Mouse (Mus musculus): ENCODE data around the gene Atpaf2. TPM values are rescaled to one million over a fixed set of nuclear protein-coding genes. Genes with fewer than 3 reads are reported as not detected.

Gene Atpaf2
- polyA plus RNA-seq, 1 experiment: 20.3 TPM

DNA sequence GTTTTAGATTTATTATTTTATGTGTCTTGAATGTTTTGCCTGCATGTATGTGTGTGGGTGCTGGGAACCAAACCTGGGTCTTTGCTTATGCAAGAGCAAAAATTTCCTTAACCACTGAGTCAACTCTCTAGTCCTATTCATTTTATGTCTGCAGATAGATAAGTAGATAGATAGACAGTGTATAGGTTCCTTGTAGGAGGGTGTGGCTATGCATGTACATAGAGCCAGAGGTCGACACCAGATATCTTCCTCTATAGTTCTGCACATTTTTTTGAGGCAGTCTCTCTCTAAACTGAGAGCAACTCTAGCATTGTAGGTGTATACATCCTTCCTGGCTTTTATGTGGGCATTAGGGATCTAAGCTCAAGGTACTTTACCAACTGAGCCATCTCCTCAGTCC, 16.9 kb upstream of the Atpaf2 start:
- TF ChIP-seq POLR2A (IDR thresholded peaks at IDR 0.05; ENCODE audit: borderline replicate concordance, low read depth, low read length) (no peak), CTCF (IDR thresholded peaks at IDR 0.05; ENCODE audit: low read depth, low read length) (no peak)
- no peak overlapping the region for H3K27ac ChIP-seq (ENCODE audit: insufficient read depth, low read depth, low read length)
- H3K4me3 ChIP-seq (ENCODE audit: insufficient read depth, low read length): no peak overlapping the region
- peaks cover 16% of the 10 kb centered on the region for H3K4me1 ChIP-seq (ENCODE audit: control insufficient read depth, insufficient read depth, low read length)

DNA sequence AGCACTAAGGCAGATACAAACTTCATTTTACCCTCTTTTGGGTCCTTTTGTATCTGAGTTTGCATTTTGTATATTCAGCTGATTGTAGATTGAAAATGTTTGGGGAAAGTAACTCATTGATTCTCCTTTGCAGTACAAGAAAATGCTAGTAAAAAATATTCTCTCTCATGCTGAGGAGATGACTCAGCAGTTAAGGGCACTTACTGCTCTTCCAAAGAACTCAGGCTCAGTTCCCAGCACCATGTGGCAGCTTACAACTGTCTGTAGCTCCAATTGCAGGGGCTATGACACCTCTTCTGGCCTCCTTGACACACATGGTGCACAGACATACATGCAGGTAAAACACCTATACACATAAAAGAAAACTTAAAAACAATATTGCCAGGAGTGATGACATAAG, 15.2 kb upstream of the Atpaf2 start:
- H3K27ac ChIP-seq (ENCODE audit: insufficient read depth, low read depth, low read length): no peak overlapping the region
- H3K4me3 ChIP-seq (ENCODE audit: insufficient read depth, low read length): no peak overlapping the region
- no peak for TF ChIP-seq CTCF (IDR thresholded peaks at IDR 0.05; ENCODE audit: low read depth, low read length)
- TF ChIP-seq POLR2A (IDR thresholded peaks at IDR 0.05; ENCODE audit: borderline replicate concordance, low read depth, low read length): no peak
- peaks cover 16% of the 10 kb centered on the region for H3K4me1 ChIP-seq (ENCODE audit: control insufficient read depth, insufficient read depth, low read length)

DNA sequence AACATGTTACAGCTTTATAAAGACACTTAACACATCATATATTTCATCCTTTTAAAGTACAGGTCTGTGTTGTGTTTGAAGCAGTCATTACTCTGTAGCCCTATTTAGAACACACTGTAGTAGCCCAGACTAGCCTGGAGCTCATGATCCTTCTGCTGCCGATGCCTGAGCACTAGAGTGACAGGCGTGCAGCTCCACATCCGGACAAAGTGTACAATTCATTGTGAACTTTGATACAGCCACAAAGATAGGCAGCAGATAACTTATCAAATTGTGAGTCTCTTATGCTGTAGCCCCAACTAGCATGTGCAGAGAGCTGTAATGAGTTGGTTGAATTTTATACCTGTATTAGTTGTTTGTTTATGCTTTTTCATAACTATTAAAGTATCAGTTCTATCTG, 9.4 kb upstream of the Atpaf2 start:
- Histone ChIP-seq H3K4me1 (ENCODE audit: control insufficient read depth, insufficient read depth, low read length) (no peaks in the 10 kb centered on the region), H3K27ac (ENCODE audit: insufficient read depth, low read depth, low read length) (no peak overlapping the region), H3K4me3 (ENCODE audit: insufficient read depth, low read length) (no peak overlapping the region)
- TF ChIP-seq CTCF (IDR thresholded peaks at IDR 0.05; ENCODE audit: low read depth, low read length) (no peak), POLR2A (IDR thresholded peaks at IDR 0.05; ENCODE audit: borderline replicate concordance, low read depth, low read length) (no peak)

DNA sequence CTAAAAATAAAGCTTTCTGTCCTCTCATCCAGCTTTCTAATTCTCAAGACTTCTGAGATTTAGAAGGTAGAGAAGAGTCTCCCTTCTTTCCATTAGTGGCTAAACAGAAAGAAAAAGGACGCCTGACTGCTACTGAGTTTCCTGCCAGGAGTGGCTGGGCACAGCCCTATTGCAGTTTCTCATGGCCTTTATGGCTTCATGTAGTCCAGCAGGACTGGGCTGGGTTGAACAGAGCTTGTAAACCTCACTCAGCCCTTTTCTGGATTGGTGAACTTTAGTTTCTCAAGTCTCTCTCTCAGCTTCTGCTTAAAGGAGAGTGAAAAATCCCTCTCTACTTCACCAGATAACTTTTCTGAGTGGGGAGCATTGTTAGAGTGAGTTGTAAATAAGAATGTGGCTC, 8.2 kb upstream of the Atpaf2 start:
- Histone ChIP-seq H3K27ac (ENCODE audit: insufficient read depth, low read depth, low read length) (no peak overlapping the region), H3K4me1 (ENCODE audit: control insufficient read depth, insufficient read depth, low read length) (no peaks in the 10 kb centered on the region), H3K4me3 (ENCODE audit: insufficient read depth, low read length) (no peak overlapping the region)
- TF ChIP-seq POLR2A (IDR thresholded peaks at IDR 0.05; ENCODE audit: borderline replicate concordance, low read depth, low read length) (no peak), CTCF (IDR thresholded peaks at IDR 0.05; ENCODE audit: low read depth, low read length) (no peak)

DNA sequence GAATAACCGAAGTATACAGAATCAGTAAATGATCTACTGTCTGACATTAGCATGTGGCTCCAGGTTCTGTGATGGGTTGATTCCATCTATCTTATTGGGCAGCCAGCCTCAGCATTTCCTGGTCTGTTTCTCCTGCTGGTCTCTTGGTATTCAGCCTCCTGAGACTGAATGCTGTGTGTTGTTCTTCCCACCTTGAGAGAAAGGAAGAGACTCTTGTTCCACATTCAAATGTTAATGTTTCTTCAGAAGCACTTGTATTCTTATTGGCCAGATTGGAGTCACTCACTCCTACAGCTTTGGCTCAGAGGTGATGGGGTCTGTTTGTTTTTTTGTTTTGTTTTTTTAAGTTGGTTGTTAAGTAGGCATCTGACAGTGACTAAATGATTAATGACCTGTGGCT, 4.7 kb upstream of the Atpaf2 start:
- Histone ChIP-seq H3K4me3 (ENCODE audit: insufficient read depth, low read length) (no peak overlapping the region), H3K27ac (ENCODE audit: insufficient read depth, low read depth, low read length) (no peak overlapping the region), H3K4me1 (ENCODE audit: control insufficient read depth, insufficient read depth, low read length) (peaks cover 8% of the 10 kb centered on the region)
- TF ChIP-seq CTCF (IDR thresholded peaks at IDR 0.05; ENCODE audit: low read depth, low read length) (no peak), POLR2A (IDR thresholded peaks at IDR 0.05; ENCODE audit: borderline replicate concordance, low read depth, low read length) (no peak)

DNA sequence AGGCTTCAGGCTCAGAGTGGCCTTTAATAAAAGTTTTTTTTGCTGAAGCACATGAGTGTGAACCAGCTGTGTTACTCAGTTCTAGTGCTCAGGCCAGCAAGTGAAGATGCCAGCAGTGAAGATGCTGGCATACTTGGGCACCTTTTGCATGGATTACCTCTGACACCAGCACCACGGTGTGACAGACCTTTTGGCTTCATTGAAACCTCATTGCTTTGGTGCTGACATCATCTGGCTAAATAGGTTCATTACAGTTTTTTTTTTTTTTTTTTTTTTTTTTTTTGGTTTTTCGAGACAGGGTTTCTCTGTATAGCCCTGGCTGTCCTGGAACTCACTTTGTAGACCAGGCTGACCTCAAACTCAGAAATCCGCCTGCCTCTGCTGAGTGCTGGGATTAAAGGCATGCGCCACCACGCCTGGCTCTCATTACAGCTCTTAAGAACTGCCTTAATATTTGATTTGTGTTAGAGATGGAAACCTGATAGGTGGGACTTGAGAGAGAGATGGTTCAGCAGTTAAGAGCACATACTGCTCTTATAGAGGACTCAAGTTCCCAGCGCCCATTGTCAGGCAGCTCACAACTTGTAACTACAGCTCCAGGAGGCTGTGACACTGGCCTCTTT, 3.9 kb upstream of the Atpaf2 start:
- Histone ChIP-seq H3K4me3 (ENCODE audit: insufficient read depth, low read length) (no peak overlapping the region), H3K4me1 (ENCODE audit: control insufficient read depth, insufficient read depth, low read length) (peaks cover 8% of the 10 kb centered on the region), H3K27ac (ENCODE audit: insufficient read depth, low read depth, low read length) (no peak overlapping the region)
- no peak for TF ChIP-seq CTCF (IDR thresholded peaks at IDR 0.05; ENCODE audit: low read depth, low read length)
- no peak for TF ChIP-seq POLR2A (IDR thresholded peaks at IDR 0.05; ENCODE audit: borderline replicate concordance, low read depth, low read length)

DNA sequence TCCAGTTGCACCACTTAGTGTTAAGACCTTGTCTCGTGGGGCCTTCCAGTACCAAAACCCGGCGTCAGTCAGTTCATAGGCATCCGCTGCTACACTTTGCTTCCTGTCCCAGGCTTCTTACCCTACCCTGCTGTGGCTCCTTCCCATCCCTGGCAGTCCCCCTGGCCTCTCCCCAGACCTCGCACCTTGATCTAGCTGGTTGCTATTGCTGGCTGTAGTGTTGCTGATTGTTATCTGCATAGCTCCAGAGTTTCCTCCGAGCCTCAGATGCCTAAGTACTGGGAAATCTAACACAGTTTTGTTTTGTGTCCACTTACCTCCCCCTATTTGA, 181 bp upstream of the Atpaf2 start:
- H3K27ac ChIP-seq (ENCODE audit: insufficient read depth, low read depth, low read length): no peak overlapping the region
- peak overlapping the region; percentile 81 for H3K4me3 ChIP-seq (ENCODE audit: insufficient read depth, low read length)
- TF ChIP-seq POLR2A (IDR thresholded peaks at IDR 0.05; ENCODE audit: borderline replicate concordance, low read depth, low read length): no peak
- peaks cover 20% of the 10 kb centered on the region for H3K4me1 ChIP-seq (ENCODE audit: control insufficient read depth, insufficient read depth, low read length)

DNA sequence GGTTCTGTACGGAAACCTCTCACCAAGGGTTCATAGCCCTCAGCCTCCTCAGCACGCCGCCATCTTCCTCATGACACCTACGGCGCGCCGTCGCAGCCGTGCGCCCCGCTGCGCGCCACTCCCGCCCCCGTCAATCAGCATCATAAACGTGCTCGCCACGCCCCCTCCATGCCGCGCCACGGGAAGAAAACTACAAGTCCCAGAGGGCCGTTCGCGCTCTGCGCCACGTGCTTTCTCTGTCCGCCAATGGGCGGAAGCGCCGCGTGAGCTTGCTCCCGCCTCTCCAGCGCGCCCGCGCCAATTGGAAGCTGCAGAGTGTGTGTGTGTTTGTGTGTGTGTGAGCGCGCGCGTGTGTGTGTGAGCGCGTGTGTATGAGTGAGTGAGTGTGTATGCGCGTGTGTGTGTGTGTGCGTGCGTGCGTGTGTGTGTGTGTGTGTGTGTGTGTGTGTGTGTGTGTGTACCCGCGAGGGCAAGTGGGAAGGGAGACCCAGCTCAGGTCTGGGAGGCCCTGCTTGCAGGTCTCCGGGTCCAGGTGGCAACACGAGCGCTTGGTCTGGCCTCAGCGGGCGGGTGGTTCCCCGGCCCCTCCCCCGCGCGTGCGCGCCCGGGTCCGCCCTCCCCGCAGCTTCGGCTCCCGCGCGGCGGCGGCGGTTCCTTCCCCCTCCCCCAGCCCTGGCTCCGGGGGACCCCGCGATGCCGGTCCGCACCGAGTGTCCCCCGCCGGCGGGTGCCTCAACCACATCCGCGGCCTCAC, 1.1 kb downstream of the Atpaf2 start, which contains the start of gene Gid4:
Gene Gid4, plus strand, starts transcription at position 183 of the 754 bp plus-strand sequence.
- Histone ChIP-seq H3K4me3 (ENCODE audit: insufficient read depth, low read length) (peak within 1 kb of the TSS; percentile 81), H3K27ac (ENCODE audit: insufficient read depth, low read depth, low read length) (peak within 1 kb of the TSS; percentile 52), H3K4me1 (ENCODE audit: control insufficient read depth, insufficient read depth, low read length) (peaks cover 20% of the 10 kb centered on the region)
- TF ChIP-seq POLR2A (IDR thresholded peaks at IDR 0.05; ENCODE audit: borderline replicate concordance, low read depth, low read length): no peak
- TF ChIP-seq CTCF (IDR thresholded peaks at IDR 0.05; ENCODE audit: low read depth, low read length): no peak

DNA sequence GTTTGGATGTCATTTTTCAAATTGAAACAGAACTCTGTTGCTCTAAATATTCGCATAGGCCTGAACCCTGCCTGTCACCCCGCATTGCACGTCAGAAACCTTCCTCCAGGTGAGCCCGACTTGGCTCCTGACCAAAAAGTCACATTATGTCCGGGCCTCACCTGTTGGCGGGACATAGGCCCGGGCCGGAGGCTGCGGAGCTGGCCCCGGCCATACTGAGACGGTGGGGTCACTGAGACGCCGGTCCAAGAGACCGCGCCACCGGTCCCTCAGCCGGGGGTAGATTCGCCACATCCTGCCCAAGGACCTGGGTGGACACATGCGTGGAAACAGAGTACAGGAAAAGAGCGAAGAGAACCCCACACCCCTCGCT, 1.7 kb downstream of the Atpaf2 start:
- no peak overlapping the region for H3K27ac ChIP-seq (ENCODE audit: insufficient read depth, low read depth, low read length)
- peaks cover 20% of the 10 kb centered on the region for H3K4me1 ChIP-seq (ENCODE audit: control insufficient read depth, insufficient read depth, low read length)
- TF ChIP-seq POLR2A (IDR thresholded peaks at IDR 0.05; ENCODE audit: borderline replicate concordance, low read depth, low read length): no peak
- TF ChIP-seq CTCF (IDR thresholded peaks at IDR 0.05; ENCODE audit: low read depth, low read length): no peak
- H3K4me3 ChIP-seq (ENCODE audit: insufficient read depth, low read length): peak overlapping the region; percentile 73

DNA sequence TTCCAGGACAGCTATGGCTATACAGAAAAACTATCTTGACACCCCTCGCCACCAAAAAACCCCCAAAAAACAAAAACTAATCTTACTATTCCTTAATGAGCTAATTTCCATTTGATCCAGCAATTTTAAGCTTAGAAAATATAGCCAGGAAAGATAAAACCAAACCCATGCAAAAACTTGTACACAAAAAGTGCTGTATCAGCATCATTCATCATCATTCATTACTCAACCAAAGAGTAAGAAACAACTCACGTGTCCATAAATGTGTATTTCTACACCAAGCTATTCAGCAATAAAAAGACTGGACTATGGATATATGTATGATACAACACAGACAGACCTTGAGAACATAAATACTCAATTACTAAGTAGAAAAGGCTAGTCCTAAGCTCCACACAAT, 5.3 kb downstream of the Atpaf2 start:
- Histone ChIP-seq H3K4me3 (ENCODE audit: insufficient read depth, low read length) (no peak overlapping the region), H3K4me1 (ENCODE audit: control insufficient read depth, insufficient read depth, low read length) (peaks cover 12% of the 10 kb centered on the region), H3K27ac (ENCODE audit: insufficient read depth, low read depth, low read length) (no peak overlapping the region)
- TF ChIP-seq CTCF (IDR thresholded peaks at IDR 0.05; ENCODE audit: low read depth, low read length) (no peak), POLR2A (IDR thresholded peaks at IDR 0.05; ENCODE audit: borderline replicate concordance, low read depth, low read length) (no peak)
